Mouse (Mus musculus) forebrain, embryonic 13.5 days (tissue): ENCODE measurements around the gene Ggt5. TPM values are rescaled to one million over a fixed set of nuclear protein-coding genes. Genes with fewer than 3 reads are reported as not detected.
A peak's percentile ranks its signal among the peaks of the same experiment; 100 is the strongest.
"Not testable (repeated sequence)": the region's sequence is repeated elsewhere in the genome, so short reads cannot be mapped to it uniquely, and the experiment has no call there.

Experiments used
- ATAC-seq: fragments of 200-750 bp; cut with Nextera tagmentation; 2 replicates; pipeline ENCODE4 v1.8.0; 2017
- H3K27ac ChIP-seq: fragments of 300-500 bp; sonication (generic); 2 replicates; pipeline ENCODE4 v1.5.1; 2015; ENCODE audit warnings: inconsistent platforms, mild to moderate bottlenecking, moderate library complexity
- H3K27me3 ChIP-seq: fragments of 300-500 bp; sonication (generic); 2 replicates; pipeline ENCODE4 v1.6.1; 2015; ENCODE audit warnings: mild to moderate bottlenecking, inconsistent platforms
- H3K36me3 ChIP-seq: fragments of 300-500 bp; sonication (generic); 2 replicates; pipeline ENCODE4 v1.6.1; 2015; ENCODE audit warnings: mild to moderate bottlenecking, inconsistent platforms; ENCODE audit not compliant: poor library complexity, severe bottlenecking
- H3K4me1 ChIP-seq: fragments of 300-500 bp; sonication (generic); 2 replicates; pipeline ENCODE4 v1.6.1; 2015; ENCODE audit warnings: inconsistent platforms
- H3K4me2 ChIP-seq: fragments of 300-500 bp; sonication (generic); 2 replicates; pipeline ENCODE4 v1.6.1; 2015; ENCODE audit warnings: inconsistent platforms, mild to moderate bottlenecking, moderate library complexity
- H3K4me3 ChIP-seq: fragments of 300-500 bp; sonication (generic); 2 replicates; pipeline ENCODE4 v1.5.1; 2015; ENCODE audit warnings: mild to moderate bottlenecking, inconsistent platforms
- H3K9ac ChIP-seq: fragments of 300-500 bp; sonication (generic); 2 replicates; pipeline ENCODE4 v1.6.1; 2015; ENCODE audit warnings: mild to moderate bottlenecking, inconsistent platforms
- H3K9me3 ChIP-seq: fragments of 300-500 bp; sonication (generic); replicated peaks from 2 replicates; pipeline ENCODE4 v1.6.1; 2016; ENCODE audit warnings: inconsistent platforms
- WGBS: fragments of 180-500 bp; shearing (Covaris S2); methylation state at CpG from one replicate; pipeline ENCODE4 v1.1.7; 2015; 5-methylcytosine and 5-hydroxymethylcytosine counted together
- polyA plus RNA-seq: library from polyadenylated mRNA; unstranded; fragments of >200 nt; fragmentation: Nextera tagmentation; extraction: Ambion mirVana; gene quantifications from 2 replicates; pipeline ENCODE4 v1.2.1, GENCODE M21; 2015

Ggt5 gene
- polyA plus RNA-seq, 1 experiment from 2014 or later: 2.8 TPM

- Histone ChIP-seq H3K9me3 (no peaks in the 10 kb centered on the region), H3K4me2 (peak within 1 kb of the TSS; percentile 94), H3K36me3 (no peaks in the 10 kb centered on the region), H3K4me1 (peaks cover 55% of the 10 kb centered on the region), H3K27ac (peak within 1 kb of the TSS; percentile 81), H3K27me3 (peaks cover 34% of the 10 kb centered on the region), H3K4me3 (peak within 1 kb of the TSS; percentile 64), H3K9ac (peak within 1 kb of the TSS; percentile 90)
- under 1% methylated on average over 68 of the region's 75 CpGs for WGBS
- peak; percentile 34 for ATAC-seq
Measured at GRCm38 (mm10) chr10:75559676-75560548, 29.2 kb upstream of the Ggt5 start, which contains the start of gene Lrrc75b. Lrrc75b (minus strand) TSS chr10:75560330.

- peak overlapping the region; percentile 64 for H3K4me3 ChIP-seq
- 0 out of 2 replicates have a peak, but pooled peaks have one; percentile 3 for ATAC-seq
- peaks cover 51% of the 10 kb centered on the region for H3K4me1 ChIP-seq
- WGBS: 11% methylated on average over 6 of the region's 6 CpGs
- H3K9me3 ChIP-seq: no peaks in the 10 kb centered on the region
- peak overlapping the region; percentile 90 for H3K9ac ChIP-seq
- peaks cover 34% of the 10 kb centered on the region for H3K27me3 ChIP-seq
- H3K36me3 ChIP-seq: no peaks in the 10 kb centered on the region
- peak overlapping the region; percentile 94 for H3K4me2 ChIP-seq
- H3K27ac ChIP-seq: peak overlapping the region; percentile 81
Measured at GRCm38 (mm10) chr10:75560549-75560899, 28.6 kb upstream of the Ggt5 start.

GRCm38 (mm10) chr10:75561071-75561654 is 28.0 kb upstream of the Ggt5 start, which contains the start of gene Ggt1:
Ggt1 (plus strand) TSS chr10:75561604.
- H3K9me3 ChIP-seq: no peaks in the 10 kb centered on the region
- H3K9ac ChIP-seq: peak within 1 kb of the TSS; percentile 90
- ATAC-seq: no peak
- peak within 1 kb of the TSS; percentile 81 for H3K27ac ChIP-seq
- H3K4me2 ChIP-seq: peak within 1 kb of the TSS; percentile 94
- peaks cover 34% of the 10 kb centered on the region for H3K27me3 ChIP-seq
- H3K4me3 ChIP-seq: peak within 1 kb of the TSS; percentile 64
- H3K36me3 ChIP-seq: no peaks in the 10 kb centered on the region
- WGBS: 51% methylated on average over 10 of the region's 10 CpGs
- peaks cover 44% of the 10 kb centered on the region for H3K4me1 ChIP-seq

GRCm38 (mm10) chr10:75562596-75562995 is 26.5 kb upstream of the Ggt5 start:
- Histone ChIP-seq H3K4me2 (no peak overlapping the region), H3K9me3 (no peaks in the 10 kb centered on the region), H3K36me3 (no peaks in the 10 kb centered on the region), H3K4me1 (peaks cover 30% of the 10 kb centered on the region), H3K9ac (no peak overlapping the region), H3K27me3 (peaks cover 34% of the 10 kb centered on the region), H3K4me3 (no peak overlapping the region), H3K27ac (no peak overlapping the region)
- ATAC-seq: no peak
- WGBS: 83% methylated on average over 8 of the region's 8 CpGs

GRCm38 (mm10) chr10:75564687-75565265 is 24.4 kb upstream of the Ggt5 start:
- WGBS: 91% methylated on average over 12 of the region's 12 CpGs
- no peaks in the 10 kb centered on the region for H3K9me3 ChIP-seq

GRCm38 (mm10) chr10:75565436-75565835 is 23.7 kb upstream of the Ggt5 start:
- Histone ChIP-seq H3K4me3 (no peak overlapping the region), H3K36me3 (no peaks in the 10 kb centered on the region), H3K9me3 (no peaks in the 10 kb centered on the region), H3K27me3 (peaks cover 36% of the 10 kb centered on the region), H3K27ac (no peak overlapping the region), H3K4me1 (peaks cover 7% of the 10 kb centered on the region), H3K4me2 (no peak overlapping the region), H3K9ac (no peak overlapping the region)
- WGBS: 74% methylated on average over 6 of the region's 6 CpGs
- no peak for ATAC-seq

More at GRCm38 (mm10) chr10:75564687-75565265, 24.4 kb upstream of the Ggt5 start:
- ATAC-seq: no peak
- Histone ChIP-seq H3K27me3 (peaks cover 39% of the 10 kb centered on the region), H3K9ac (no peak overlapping the region), H3K4me3 (no peak overlapping the region), H3K4me2 (no peak overlapping the region), H3K36me3 (no peaks in the 10 kb centered on the region), H3K27ac (no peak overlapping the region), H3K4me1 (peaks cover 11% of the 10 kb centered on the region)

GRCm38 (mm10) chr10:75565906-75566305 is 23.2 kb upstream of the Ggt5 start:
- no peaks in the 10 kb centered on the region for H3K36me3 ChIP-seq
- no peak overlapping the region for H3K27ac ChIP-seq
- 80% methylated on average over 7 of the region's 7 CpGs for WGBS
- H3K9ac ChIP-seq: no peak overlapping the region
- peaks cover 32% of the 10 kb centered on the region for H3K27me3 ChIP-seq
- no peaks in the 10 kb centered on the region for H3K9me3 ChIP-seq
- H3K4me1 ChIP-seq: peaks cover 2% of the 10 kb centered on the region; the same call in 1 of the 2 replicates
- no peak overlapping the region for H3K4me2 ChIP-seq
- ATAC-seq: no peak
- no peak overlapping the region for H3K4me3 ChIP-seq

- no peaks in the 10 kb centered on the region for H3K9me3 ChIP-seq
- no peak overlapping the region for H3K9ac ChIP-seq
- H3K27ac ChIP-seq: no peak overlapping the region
- no peaks in the 10 kb centered on the region for H3K36me3 ChIP-seq
- WGBS: 86% methylated on average over 5 of the region's 5 CpGs
- no peak overlapping the region for H3K4me2 ChIP-seq
- no peak for ATAC-seq
- no peak overlapping the region for H3K4me3 ChIP-seq
- no peaks in the 10 kb centered on the region for H3K4me1 ChIP-seq
- H3K27me3 ChIP-seq: peaks cover 28% of the 10 kb centered on the region
Measured at GRCm38 (mm10) chr10:75566321-75566720, 22.8 kb upstream of the Ggt5 start.

- ATAC-seq, H3K4me3 ChIP-seq, H3K4me1 ChIP-seq, H3K9me3 ChIP-seq, H3K4me2 ChIP-seq, H3K36me3 ChIP-seq, H3K27ac ChIP-seq, H3K9ac ChIP-seq: not testable (repeated sequence)
- H3K27me3 ChIP-seq: peaks cover 23% of the 10 kb centered on the region
- 91% methylated on average over 2 of the region's 2 CpGs for WGBS
Measured at GRCm38 (mm10) chr10:75566765-75567164, 22.4 kb upstream of the Ggt5 start.

- no peaks in the 10 kb centered on the region for H3K4me1 ChIP-seq
- H3K4me3 ChIP-seq: no peak overlapping the region
- H3K36me3 ChIP-seq: no peaks in the 10 kb centered on the region
- no peak overlapping the region for H3K9ac ChIP-seq
- H3K27ac ChIP-seq: no peak overlapping the region
- 43% methylated on average over 5 of the region's 5 CpGs for WGBS
- ATAC-seq: no peak
- H3K9me3 ChIP-seq: no peaks in the 10 kb centered on the region
- peaks cover 14% of the 10 kb centered on the region for H3K27me3 ChIP-seq
- no peak overlapping the region for H3K4me2 ChIP-seq
Measured at GRCm38 (mm10) chr10:75568029-75568428, 21.1 kb upstream of the Ggt5 start.

- ATAC-seq: no peak
- H3K27me3 ChIP-seq: peaks cover 13% of the 10 kb centered on the region; the same call in 1 of the 2 replicates
- H3K36me3 ChIP-seq: no peaks in the 10 kb centered on the region
- no peaks in the 10 kb centered on the region for H3K4me1 ChIP-seq
- no peak overlapping the region for H3K4me2 ChIP-seq
- no peak overlapping the region for H3K4me3 ChIP-seq
- no peak overlapping the region for H3K9ac ChIP-seq
- no peaks in the 10 kb centered on the region for H3K9me3 ChIP-seq
- no peak overlapping the region for H3K27ac ChIP-seq
- 6% methylated on average over 11 of the region's 11 CpGs for WGBS
Measured at GRCm38 (mm10) chr10:75568441-75568840, 20.7 kb upstream of the Ggt5 start.

GRCm38 (mm10) chr10:75568851-75569250 is 20.3 kb upstream of the Ggt5 start:
- WGBS: 7% methylated on average over 4 of the region's 4 CpGs
- H3K4me2 ChIP-seq: no peak overlapping the region
- no peak overlapping the region for H3K4me3 ChIP-seq
- H3K27ac ChIP-seq: no peak overlapping the region
- ATAC-seq: no peak
- peaks cover 12% of the 10 kb centered on the region; the same call in 1 of the 2 replicates for H3K27me3 ChIP-seq
- no peaks in the 10 kb centered on the region for H3K36me3 ChIP-seq
- no peaks in the 10 kb centered on the region for H3K4me1 ChIP-seq
- no peaks in the 10 kb centered on the region for H3K9me3 ChIP-seq
- no peak overlapping the region for H3K9ac ChIP-seq
